Mouse (Mus musculus) frontal cortex, postnatal 10 days (tissue): ENCODE data around the gene Fam117a.

Experiments
- DNase-seq, 2 experiments: peaks; one replicate each; pipeline ENCODE4 v3.0.0; 2022; ENCODE audit warnings: low spot score in 2 of 2, mixed read lengths in 1 of 2

Fam117a gene

DNA sequence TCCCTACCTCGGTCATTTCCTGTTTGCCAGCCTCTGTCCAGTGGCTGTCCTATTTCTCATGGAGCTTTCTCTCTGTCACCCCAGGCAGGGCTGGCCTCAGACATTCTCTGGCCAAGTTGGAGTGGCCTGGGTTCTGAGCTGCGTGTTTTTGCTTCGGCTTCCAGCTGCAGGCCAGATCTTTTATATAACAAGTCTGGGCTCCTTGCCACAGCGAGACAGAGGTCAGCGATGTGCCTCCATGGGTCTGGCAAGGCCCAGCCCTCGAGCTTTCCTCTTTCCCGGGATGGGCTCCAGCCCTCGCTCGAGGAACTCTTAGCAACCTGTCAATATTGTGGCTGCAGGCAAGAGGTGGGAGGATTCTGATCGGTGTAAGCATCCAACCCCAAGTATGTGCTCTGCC is 28.8 kb downstream of the Fam117a start:
- peak; percentile 57 to 59 for DNase-seq

DNA sequence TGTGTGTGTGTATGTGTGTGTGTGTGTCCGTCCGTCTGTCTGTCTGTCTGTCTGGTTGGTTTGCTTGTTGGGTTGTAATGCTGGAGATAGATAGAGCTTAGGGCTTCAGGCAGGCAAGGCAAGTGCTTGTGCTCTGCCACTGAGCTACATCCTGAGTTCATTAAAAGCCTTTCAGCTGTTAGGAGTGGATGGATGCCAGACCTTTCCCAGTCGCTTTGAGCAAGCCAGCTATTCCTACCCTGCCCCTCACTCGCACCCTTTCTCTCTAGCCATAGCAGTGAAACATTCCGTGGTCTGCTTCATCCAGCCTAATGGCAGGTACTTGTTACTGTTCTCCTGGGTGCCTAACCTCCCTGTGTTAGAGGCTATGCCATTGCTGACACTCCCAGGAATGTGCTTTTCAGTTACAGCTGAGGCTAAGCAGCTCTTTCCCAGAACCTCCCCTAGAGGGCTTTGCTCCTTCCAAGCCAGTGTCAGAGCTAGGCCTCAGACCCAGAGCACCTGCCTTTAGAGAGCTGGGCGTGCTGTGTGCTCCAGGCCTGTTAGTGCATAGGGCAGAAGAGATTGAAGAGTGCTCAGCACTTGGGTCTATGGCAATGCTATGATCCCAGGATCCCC is 29.6 kb downstream of the Fam117a start:
- no peak for DNase-seq

DNA sequence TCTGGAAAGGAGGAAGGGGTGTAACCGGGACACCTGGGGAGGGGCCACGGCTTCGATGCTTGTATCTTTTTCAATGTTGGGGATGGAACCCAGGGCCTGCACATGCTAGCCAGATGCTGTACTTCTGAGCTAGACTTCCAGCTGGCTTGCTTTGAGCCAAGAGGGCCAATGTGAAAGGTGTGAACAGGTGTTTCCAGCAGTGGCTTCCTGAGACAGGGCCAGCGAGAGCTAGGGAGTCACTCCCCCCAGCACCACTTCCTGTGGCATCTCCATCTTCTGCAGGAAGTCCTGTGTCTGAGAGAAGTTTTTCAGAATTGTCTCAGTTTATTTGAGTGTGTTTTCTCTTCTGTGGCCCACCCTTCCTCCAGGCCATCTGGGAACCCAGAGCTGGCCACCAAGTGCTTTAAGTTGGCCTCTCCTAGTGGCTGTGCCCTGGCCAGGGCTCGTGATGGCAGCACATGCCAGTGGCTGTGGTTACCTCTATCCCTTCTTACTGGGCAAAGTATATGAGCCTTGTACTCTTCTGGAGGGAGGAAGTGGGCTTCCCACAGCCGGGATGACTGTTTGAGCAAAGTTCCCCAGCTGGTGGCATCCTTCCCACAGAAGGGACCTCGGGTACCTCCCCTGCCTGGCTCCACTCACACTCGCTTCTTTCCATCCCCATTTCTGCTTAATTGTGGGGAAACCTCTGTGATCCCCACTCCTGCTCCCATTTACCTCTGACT is 30.4 kb downstream of the Fam117a start:
- no peak for DNase-seq

GRCm38 (mm10) chr11:95368231-95368823 is 31.5 kb downstream of the Fam117a start:
- DNase-seq, result no peak

GRCm38 (mm10) chr11:95368871-95369270 is 32.1 kb downstream of the Fam117a start:
- no peak for DNase-seq

GRCm38 (mm10) chr11:95369964-95370890 is 33.4 kb downstream of the Fam117a start:
- peak in 1 of 2 experiments; percentile 45 for DNase-seq

DNA sequence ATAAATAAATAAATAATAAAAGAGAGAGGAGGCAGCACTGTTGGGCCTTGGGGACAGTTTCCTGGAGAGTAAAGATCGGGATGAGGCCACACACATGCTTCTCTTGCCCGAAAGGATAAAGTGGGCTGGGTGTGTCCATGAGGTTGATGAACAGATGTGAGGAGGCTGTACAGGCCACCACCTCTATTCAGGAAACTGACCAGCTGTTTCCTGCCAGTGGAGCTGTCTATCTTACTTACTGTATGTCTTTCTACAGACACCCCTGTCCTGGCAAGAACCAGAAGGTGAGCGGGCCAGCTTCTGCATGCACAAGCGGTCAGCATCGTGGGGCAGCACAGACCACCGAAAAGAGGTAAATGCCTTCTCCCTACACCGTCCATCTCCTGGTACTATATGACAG is 34.4 kb downstream of the Fam117a start:
- DNase-seq, result no peak

DNA sequence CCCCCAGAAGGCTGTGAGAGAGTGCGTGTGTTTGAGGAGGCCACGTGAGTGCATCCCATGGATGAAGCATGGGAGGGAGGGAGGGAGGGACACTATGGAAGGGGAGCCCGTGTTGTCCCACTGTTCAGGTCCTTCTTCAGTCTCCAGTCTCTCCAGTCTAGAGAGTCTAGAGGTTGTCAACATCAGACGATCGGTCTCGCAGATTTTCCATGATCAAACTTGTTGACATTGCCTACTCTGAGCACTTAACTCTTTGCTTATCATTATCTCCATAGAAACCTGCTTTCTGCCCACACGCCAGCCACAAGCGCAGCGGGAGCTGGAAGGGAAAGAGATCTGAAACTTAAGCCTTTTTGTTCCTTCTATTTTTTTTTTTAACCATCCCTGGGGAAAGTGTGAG is 42.1 kb downstream of the Fam117a start:
- DNase-seq, result no peak

DNA sequence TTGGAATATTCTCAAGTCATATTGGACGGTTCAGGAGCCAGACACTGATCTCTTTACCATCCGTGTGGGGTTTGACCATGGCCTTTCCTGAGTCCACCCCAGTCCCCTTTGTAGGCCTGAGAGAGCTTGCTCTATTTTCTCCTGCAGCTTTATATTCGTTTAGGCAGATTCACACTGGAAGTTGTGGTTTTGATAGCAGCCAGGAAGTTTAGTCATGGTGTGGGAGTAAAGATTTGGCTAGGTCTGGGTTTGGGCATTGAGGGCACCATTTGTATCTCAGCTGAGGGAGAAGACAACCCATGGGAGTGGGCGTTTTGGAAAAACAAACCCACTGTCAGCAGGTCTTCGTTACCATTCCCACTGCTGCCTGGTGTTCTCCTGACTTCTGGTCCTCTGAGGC is 42.7 kb downstream of the Fam117a start:
- DNase-seq, result no peak

- no peak for DNase-seq
Observed at GRCm38 (mm10) chr11:95380711-95381110, 43.9 kb downstream of the Fam117a start.

- no peak for DNase-seq
Observed at GRCm38 (mm10) chr11:95381146-95381545, 44.3 kb downstream of the Fam117a start.

- DNase-seq, result no peak
Observed at GRCm38 (mm10) chr11:95383331-95383986, 46.6 kb downstream of the Fam117a start.

DNA sequence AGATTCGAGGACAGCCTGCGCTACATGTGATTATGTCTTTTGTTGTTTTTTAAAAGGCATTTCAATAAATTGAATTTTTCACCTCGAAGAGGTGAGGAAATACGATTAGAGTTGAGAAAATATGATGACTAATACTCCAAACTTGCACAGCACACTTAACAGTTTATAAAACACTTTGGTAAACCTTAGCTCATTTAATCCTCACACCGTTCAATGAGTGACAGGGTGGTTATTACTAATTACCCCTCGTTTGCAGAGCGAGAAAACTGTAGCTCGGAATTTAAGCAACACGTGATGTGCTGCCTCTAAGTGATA is 47.1 kb downstream of the Fam117a start:
- DNase-seq, result no peak

DNA sequence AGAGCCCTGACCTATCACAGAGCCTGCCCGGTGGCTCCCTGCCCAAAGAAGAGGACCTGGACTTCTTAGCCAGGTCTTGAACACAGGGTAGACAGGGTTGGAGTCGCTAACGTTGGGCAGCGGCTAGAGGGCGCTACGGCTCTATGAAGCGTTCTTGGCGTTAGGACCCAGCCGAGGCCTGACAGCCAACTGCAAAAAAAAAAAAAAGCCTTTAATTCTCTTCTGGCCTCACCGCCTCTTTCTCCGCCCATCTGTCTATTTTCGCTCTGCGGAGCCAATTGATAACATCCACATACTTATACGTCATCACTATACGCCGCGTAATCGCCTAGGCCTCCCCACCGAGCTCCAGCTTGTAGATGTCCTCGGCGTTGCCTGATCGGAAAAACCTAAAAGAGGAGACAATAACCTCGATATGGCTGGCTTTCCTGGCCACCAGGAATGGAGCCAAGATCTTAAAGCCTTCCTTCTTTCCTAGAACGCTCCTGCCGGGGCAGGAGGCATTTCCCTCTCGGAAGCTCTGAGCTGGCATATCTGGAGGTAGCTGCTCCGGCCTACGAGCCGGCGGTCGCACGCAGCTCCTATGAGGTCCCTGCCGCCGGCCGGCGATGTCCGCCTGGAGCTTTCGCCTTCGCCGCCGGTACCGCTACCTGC is 47.6 kb downstream of the Fam117a start, which contains the start of gene Slc35b1:
Gene Slc35b1 (plus strand): TSS at position 374 of the 654 bp plus-strand sequence.
- peak; percentile 92 to 96 for DNase-seq

GRCm38 (mm10) chr11:95384973-95385320 is 48.1 kb downstream of the Fam117a start:
- no peak for DNase-seq

- no peak for DNase-seq
Observed at GRCm38 (mm10) chr11:95387354-95387753, 50.5 kb downstream of the Fam117a start.

GRCm38 (mm10) chr11:95389006-95389405 is 52.2 kb downstream of the Fam117a start:
- DNase-seq, result no peak

DNA sequence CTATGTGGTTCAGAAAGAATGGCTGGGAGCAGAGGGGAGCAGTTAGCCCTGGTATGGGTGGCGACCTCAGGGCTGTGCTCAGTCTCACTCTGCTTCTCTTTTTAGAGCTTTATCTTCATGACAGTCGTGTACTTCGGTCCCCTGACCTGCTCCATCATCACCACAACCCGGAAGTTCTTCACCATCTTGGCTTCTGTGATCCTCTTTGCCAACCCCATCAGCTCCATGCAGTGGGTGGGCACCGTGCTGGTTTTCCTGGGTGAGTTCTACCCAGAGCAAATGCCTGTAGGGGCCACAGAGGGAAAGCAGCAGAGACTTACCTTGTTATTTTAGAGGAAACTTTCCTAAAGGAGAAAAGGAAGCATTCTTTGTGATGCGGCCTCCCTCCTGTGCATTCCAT is 53.6 kb downstream of the Fam117a start:
- no peak for DNase-seq

GRCm38 (mm10) chr11:95391201-95391600 is 54.4 kb downstream of the Fam117a start:
- DNase-seq, result no peak

- DNase-seq, result no peak
Observed at GRCm38 (mm10) chr11:95391743-95392142, 54.9 kb downstream of the Fam117a start.

DNA sequence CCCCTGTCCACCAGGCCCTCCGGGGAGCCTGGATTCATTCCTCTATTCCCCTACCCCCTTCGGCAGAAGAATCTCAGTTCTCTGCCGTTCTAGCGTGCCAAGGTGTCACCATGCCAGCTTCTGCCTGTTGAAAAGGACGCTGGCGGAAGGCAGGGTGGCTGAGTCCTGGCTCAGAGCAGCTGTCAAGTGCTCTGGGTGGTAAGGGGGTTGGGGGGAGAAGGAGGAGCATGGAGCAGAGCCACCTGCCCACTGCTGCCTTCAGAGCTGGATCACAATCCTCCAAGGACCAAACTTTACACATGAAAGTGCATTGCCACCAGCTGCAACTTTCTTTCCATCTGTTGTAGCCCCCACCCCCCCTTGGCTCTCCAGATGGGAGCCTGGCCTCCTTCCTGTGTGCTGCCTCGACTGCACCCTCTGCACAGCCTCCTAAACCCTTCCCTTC is 55.4 kb downstream of the Fam117a start:
- DNase-seq, result peak; percentile 53 to 78
